Mouse (Mus musculus): ENCODE measurements around the gene Ccdc87. TPM values are rescaled to one million over a fixed set of nuclear protein-coding genes. Genes with fewer than 3 reads are reported as not detected.
"Not testable (repeated sequence)": the region's sequence is repeated elsewhere in the genome, so short reads cannot be mapped to it uniquely, and the experiment has no call there.

The Ccdc87 gene
- total RNA-seq (2015) (not detected in 2 replicates), total RNA-seq (2017) (not detected in 2 replicates)

- ATAC-seq (ENCODE audit: poor library complexity, severe bottlenecking) = peak; percentile 97
Measured at GRCm38 (mm10) chr19:4839149-4839548, at the start of gene Ccdc87, which contains the start of gene Ccs. Gene Ccdc87 (plus strand): TSS chr19:4839366. Gene Ccs (minus strand): TSS chr19:4839332.

- ATAC-seq (ENCODE audit: poor library complexity, severe bottlenecking) = no peak
Measured at GRCm38 (mm10) chr19:4793281-4793830, 45.8 kb upstream of the Ccdc87 start.

GRCm38 (mm10) chr19:4793831-4794422 lies 45.2 kb upstream of the Ccdc87 start, which contains the start of gene Rbm4:
Gene Rbm4 (minus strand): TSS chr19:4793901.
- peak; percentile 99 for ATAC-seq (ENCODE audit: poor library complexity, severe bottlenecking)

- no peak for ATAC-seq (ENCODE audit: poor library complexity, severe bottlenecking)
Measured at GRCm38 (mm10) chr19:4795929-4796328, 43.2 kb upstream of the Ccdc87 start.

- no peak for ATAC-seq (ENCODE audit: poor library complexity, severe bottlenecking)
Measured at GRCm38 (mm10) chr19:4797846-4798245, 41.3 kb upstream of the Ccdc87 start.

GRCm38 (mm10) chr19:4799083-4799482 lies 40.1 kb upstream of the Ccdc87 start:
- no peak for ATAC-seq (ENCODE audit: poor library complexity, severe bottlenecking)

- ATAC-seq (ENCODE audit: poor library complexity, severe bottlenecking) = no peak
Measured at GRCm38 (mm10) chr19:4802691-4803091, 36.5 kb upstream of the Ccdc87 start.

GRCm38 (mm10) chr19:4803283-4803682 lies 35.9 kb upstream of the Ccdc87 start:
- no peak for ATAC-seq (ENCODE audit: poor library complexity, severe bottlenecking)

- ATAC-seq (ENCODE audit: poor library complexity, severe bottlenecking) = no peak
Measured at GRCm38 (mm10) chr19:4810309-4810708, 28.9 kb upstream of the Ccdc87 start.

- no peak for ATAC-seq (ENCODE audit: poor library complexity, severe bottlenecking)
Measured at GRCm38 (mm10) chr19:4810746-4811062, 28.5 kb upstream of the Ccdc87 start.

- ATAC-seq (ENCODE audit: poor library complexity, severe bottlenecking) = peak; percentile 95
Measured at GRCm38 (mm10) chr19:4811063-4811908, 27.9 kb upstream of the Ccdc87 start, which contains the start of the genes Gm21992 and Rbm14. Gene Gm21992 (minus strand): TSS chr19:4811612. Gene Rbm14 (minus strand): TSS chr19:4811634.

GRCm38 (mm10) chr19:4811909-4812242 lies 27.3 kb upstream of the Ccdc87 start:
- no peak for ATAC-seq (ENCODE audit: poor library complexity, severe bottlenecking)

- not testable (repeated sequence) for ATAC-seq (ENCODE audit: poor library complexity, severe bottlenecking)
Measured at GRCm38 (mm10) chr19:4812334-4812949, 26.7 kb upstream of the Ccdc87 start.

GRCm38 (mm10) chr19:4813015-4813414 lies 26.2 kb upstream of the Ccdc87 start:
- ATAC-seq (ENCODE audit: poor library complexity, severe bottlenecking) = no peak

GRCm38 (mm10) chr19:4817182-4817835 lies 21.9 kb upstream of the Ccdc87 start:
- ATAC-seq (ENCODE audit: poor library complexity, severe bottlenecking) = no peak

GRCm38 (mm10) chr19:4820678-4821303 lies 18.4 kb upstream of the Ccdc87 start:
- no peak for ATAC-seq (ENCODE audit: poor library complexity, severe bottlenecking)

- ATAC-seq (ENCODE audit: poor library complexity, severe bottlenecking) = no peak
Measured at GRCm38 (mm10) chr19:4828444-4829114, 10.6 kb upstream of the Ccdc87 start.

- no peak for ATAC-seq (ENCODE audit: poor library complexity, severe bottlenecking)
Measured at GRCm38 (mm10) chr19:4829156-4829555, 10.0 kb upstream of the Ccdc87 start.

- ATAC-seq (ENCODE audit: poor library complexity, severe bottlenecking) = no peak
Measured at GRCm38 (mm10) chr19:4833977-4834376, 5.2 kb upstream of the Ccdc87 start.

GRCm38 (mm10) chr19:4836096-4836495 lies 3.1 kb upstream of the Ccdc87 start:
- no peak for ATAC-seq (ENCODE audit: poor library complexity, severe bottlenecking)

Data from megakaryocyte, adult 5-6 weeks (primary cell).